13 mouse cellular contexts compared by ENCODE assay signal in genomic region chr4:55136283-55136682, GRCm38 (mm10).
DNase-seq lines count a peak whose midpoint lies in the region; ATAC-seq and TF ChIP-seq lines count a peak whose summit lies in the region.
"Had no signal": no experiment of that assay in that cellular context is flagged by ENCODE, and none has a peak within 500 bp of the region (broad histone marks: within the 10 kb centered on the region; RNA-seq: fewer than 3 reads in every experiment).

No protein-coding gene starts in this region.

- H3K36me3 ChIP-seq in forebrain, embryonic 11.5 days (ENCODE audit: control insufficient read depth, insufficient read depth, low read length): no peaks in the 10 kb centered on the region
- no peaks in the 10 kb centered on the region for H3K36me3 ChIP-seq in forebrain, embryonic 13.5 days (ENCODE audit: poor library complexity, severe bottlenecking)
- peaks cover 18% of the 10 kb centered on the region for H3K36me3 ChIP-seq in E14TG2a.4 (ENCODE audit: insufficient read depth, low read length)
- no peaks in the 10 kb centered on the region for H3K36me3 ChIP-seq in embryonic facial prominence, embryonic 10.5 days (replicated peaks)
- no peaks in the 10 kb centered on the region for H3K36me3 ChIP-seq in midbrain, embryonic 13.5 days
- H3K36me3 ChIP-seq: embryonic facial prominence, embryonic 12.5 days; limb, embryonic 10.5 days had no signal

- H3K9ac ChIP-seq in forebrain, embryonic 11.5 days (ENCODE audit: low read length): no peak overlapping the region
- no peak overlapping the region for H3K9ac ChIP-seq in forebrain, embryonic 13.5 days
- no peak overlapping the region for H3K9ac ChIP-seq in midbrain, embryonic 13.5 days (replicated peaks)
- H3K9ac ChIP-seq: embryonic facial prominence, embryonic 12.5 days had no signal

- H3K4me1 ChIP-seq in forebrain, embryonic 11.5 days (replicated peaks; ENCODE audit: control insufficient read depth, insufficient read depth, low read length): peaks cover 5% of the 10 kb centered on the region
- peaks cover 9% of the 10 kb centered on the region for H3K4me1 ChIP-seq in forebrain, embryonic 13.5 days
- H3K4me1 ChIP-seq in E14TG2a.4 (replicated peaks; ENCODE audit: low read depth, low read length): peaks cover 27% of the 10 kb centered on the region
- H3K4me1 ChIP-seq in embryonic facial prominence, embryonic 10.5 days: peaks cover 12% of the 10 kb centered on the region
- H3K4me1 ChIP-seq in midbrain, embryonic 13.5 days (replicated peaks): peaks cover 13% of the 10 kb centered on the region
- H3K4me1 ChIP-seq: embryonic facial prominence, embryonic 12.5 days had no signal

- no peak overlapping the region for H3K27ac ChIP-seq in forebrain, embryonic 11.5 days (ENCODE audit: low read depth, low read length)
- no peak overlapping the region for H3K27ac ChIP-seq in forebrain, embryonic 13.5 days
- no peak overlapping the region for H3K27ac ChIP-seq in embryonic facial prominence, embryonic 10.5 days (replicated peaks)
- H3K27ac ChIP-seq in midbrain, embryonic 13.5 days: no peak overlapping the region; the same call in 1 of the 2 replicates
- H3K27ac ChIP-seq: embryonic facial prominence, embryonic 12.5 days; limb, embryonic 10.5 days had no signal

- H3K4me2 ChIP-seq in forebrain, embryonic 11.5 days (ENCODE audit: low read depth, low read length, severe bottlenecking): 0 out of 2 replicates have a peak overlapping the region, but pooled peaks have one; percentile 15
- no peak overlapping the region for H3K4me2 ChIP-seq in forebrain, embryonic 13.5 days
- H3K4me2 ChIP-seq in midbrain, embryonic 13.5 days (replicated peaks): peak overlapping the region; percentile 31
- H3K4me2 ChIP-seq: embryonic facial prominence, embryonic 12.5 days had no signal

- no peak overlapping the region for H3K4me3 ChIP-seq in forebrain, embryonic 11.5 days (ENCODE audit: low read depth, low read length)
- no peak overlapping the region for H3K4me3 ChIP-seq in forebrain, embryonic 13.5 days
- H3K4me3 ChIP-seq in E14TG2a.4 (replicated peaks; ENCODE audit: low read length): 0 out of 2 replicates have a peak overlapping the region, but pooled peaks have one; percentile 10
- H3K4me3 ChIP-seq in embryonic facial prominence, embryonic 10.5 days: peak overlapping the region; percentile 30; the same call in 1 of the 2 replicates
- H3K4me3 ChIP-seq in midbrain, embryonic 13.5 days (replicated peaks): no peak overlapping the region
- H3K4me3 ChIP-seq: embryonic facial prominence, embryonic 12.5 days; limb, embryonic 10.5 days had no signal

- peak; percentile 55; the same call in 1 of the 2 replicates for ATAC-seq in forebrain, embryonic 11.5 days (replicated peaks; ENCODE audit: low FRiP score)
- no peak for ATAC-seq in forebrain, embryonic 13.5 days
- ATAC-seq in midbrain, embryonic 13.5 days: no peak
- no peak for ATAC-seq in inflammation-experienced regulatory T-cells, adult 6 months
- ATAC-seq: intestine, postnatal 0 days; lung, postnatal 0 days had no signal

- H3K27me3 ChIP-seq in forebrain, embryonic 11.5 days (ENCODE audit: control insufficient read depth, insufficient read depth, low read length): no peaks in the 10 kb centered on the region
- H3K27me3 ChIP-seq in forebrain, embryonic 13.5 days: no peaks in the 10 kb centered on the region
- no peaks in the 10 kb centered on the region for H3K27me3 ChIP-seq in E14TG2a.4 (ENCODE audit: insufficient read depth, low read length)
- H3K27me3 ChIP-seq in embryonic facial prominence, embryonic 10.5 days (replicated peaks; ENCODE audit: low read depth, poor library complexity, severe bottlenecking): no peaks in the 10 kb centered on the region
- no peaks in the 10 kb centered on the region for H3K27me3 ChIP-seq in midbrain, embryonic 13.5 days
- H3K27me3 ChIP-seq: embryonic facial prominence, embryonic 12.5 days had no signal

- no peaks in the 10 kb centered on the region for H3K9me3 ChIP-seq in forebrain, embryonic 11.5 days (ENCODE audit: control insufficient read depth, low read length)
- H3K9me3 ChIP-seq in forebrain, embryonic 13.5 days (replicated peaks): no peaks in the 10 kb centered on the region
- H3K9me3 ChIP-seq in E14TG2a.4 (ENCODE audit: low read length): peaks cover 42% of the 10 kb centered on the region
- no peaks in the 10 kb centered on the region for H3K9me3 ChIP-seq in embryonic facial prominence, embryonic 10.5 days
- no peaks in the 10 kb centered on the region for H3K9me3 ChIP-seq in midbrain, embryonic 13.5 days
- H3K9me3 ChIP-seq: embryonic facial prominence, embryonic 12.5 days; limb, embryonic 10.5 days had no signal

- no peak for DNase-seq in forebrain, embryonic 11.5 days (ENCODE audit: low spot score)
- DNase-seq in embryonic facial prominence, embryonic 10.5 days (ENCODE audit: low spot score): peak; percentile 30
- no peak for DNase-seq in cerebellum, postnatal 14 days
- DNase-seq in natural killer cell, adult 2 months (ENCODE audit: low spot score in 2 of 2): no peak
- DNase-seq: gastrocnemius, postnatal 10 days had no signal

- WGBS in forebrain, embryonic 11.5 days: 7% methylated on average over 9 of the region's 9 CpGs
- 7% methylated on average over 9 of the region's 9 CpGs for WGBS in forebrain, embryonic 13.5 days
- WGBS in embryonic facial prominence, embryonic 10.5 days: 17% methylated on average over 9 of the region's 9 CpGs
- WGBS in midbrain, embryonic 13.5 days: 3% methylated on average over 9 of the region's 9 CpGs

- TF ChIP-seq CTCF in E14TG2a.4 (conservative IDR thresholded peaks at IDR 0.05; ENCODE audit: low read length): no peak

Comparison
In these comparisons a context has a peak if more than half of its experiments do, and no peak if none do; other contexts are left out.
1. H3K4me3 ChIP-seq: peak in E14TG2a.4 (single experiment) and embryonic facial prominence, embryonic 10.5 days (single experiment); none in forebrain, embryonic 11.5 days (single experiment), forebrain, embryonic 13.5 days (single experiment) and midbrain, embryonic 13.5 days (single experiment).